Mouse (Mus musculus) cerebellum, adult 2 months (tissue): ENCODE data around the gene Vtcn1. TPM values are rescaled to one million over a fixed set of nuclear protein-coding genes. Genes with fewer than 3 reads are reported as not detected.

Experiments used
- DNase-seq, 2 experiments: peaks; one replicate each; pipeline ENCODE4 v3.0.0; 2021
- H3K27ac ChIP-seq: fragments of 200-500 bp; 2 replicates; pipeline ENCODE4 v1.5.1; 2012; ENCODE audit warnings: low read length, control low read depth, inconsistent platforms; ENCODE audit not compliant: insufficient read depth
- H3K27me3 ChIP-seq: fragments of 200-500 bp; 2 replicates; pipeline ENCODE4 v1.6.1; 2012; ENCODE audit warnings: inconsistent platforms, mild to moderate bottlenecking, low read length, moderate library complexity; ENCODE audit not compliant: control insufficient read depth, insufficient read depth
- H3K4me1 ChIP-seq: fragments of 200-500 bp; 2 replicates; pipeline ENCODE4 v1.6.1; 2011; ENCODE audit warnings: low read length; ENCODE audit not compliant: control insufficient read depth, insufficient read depth
- H3K4me3 ChIP-seq: fragments of 200-500 bp; replicated peaks from 2 replicates; pipeline ENCODE3; 2011; ENCODE audit warnings: mild to moderate bottlenecking, low read depth, low read length, control low read depth; ENCODE audit not compliant: insufficient read depth
- CTCF ChIP-seq: fragments of 200-500 bp; IDR thresholded peaks from 2 replicates; pipeline ENCODE4 v1.5.1; 2011; ENCODE audit warnings: low read depth, mild to moderate bottlenecking, control low read depth, low read length, moderate library complexity, borderline replicate concordance; ENCODE audit not compliant: insufficient read depth
- POLR2A ChIP-seq: fragments of 200-500 bp; IDR thresholded peaks from 2 replicates; pipeline ENCODE4 v1.6.1; 2011; ENCODE audit warnings: low read length, control low read depth, borderline replicate concordance; ENCODE audit not compliant: insufficient read depth
- WGBS: fragments of 180-500 bp; shearing (Covaris S2); methylation state at CpG from one replicate; pipeline ENCODE4 v1.1.7; 2018; 5-methylcytosine and 5-hydroxymethylcytosine counted together
- polyA plus RNA-seq: library from polyadenylated mRNA; depleted of rRNA; stranded (reverse); fragments of >200 nt; gene quantifications from 2 replicates; pipeline ENCODE4 v1.2.3, GENCODE M21; 2012; rRNA removed

The Vtcn1 gene
- polyA plus RNA-seq, 1 experiment, result 0.03 TPM

- no peak overlapping the region for H3K27ac ChIP-seq
- H3K27me3 ChIP-seq, result no peaks in the 10 kb centered on the region
- no peaks in the 10 kb centered on the region for H3K4me1 ChIP-seq
- H3K4me3 ChIP-seq, result no peak overlapping the region
- TF ChIP-seq POLR2A (no peak), CTCF (no peak)
- no peak for DNase-seq
- WGBS, result 94% methylated on average over 23 of the region's 23 CpGs
These were observed 106.2 kb downstream of the Vtcn1 start for GRCm38 (mm10) chr3:100931332-100932076.

- no peak for DNase-seq
- no peaks in the 10 kb centered on the region for H3K27me3 ChIP-seq
- no peak overlapping the region for H3K4me3 ChIP-seq
- no peak overlapping the region for H3K27ac ChIP-seq
- no peaks in the 10 kb centered on the region for H3K4me1 ChIP-seq
- TF ChIP-seq POLR2A (no peak), CTCF (no peak)
- WGBS, result 80% methylated on average over 11 of the region's 11 CpGs
These were observed 107.1 kb downstream of the Vtcn1 start for GRCm38 (mm10) chr3:100932077-100932944.

GRCm38 (mm10) chr3:100935521-100935920 is 110.3 kb downstream of the Vtcn1 start:
- Histone ChIP-seq H3K27me3 (no peaks in the 10 kb centered on the region), H3K4me3 (no peak overlapping the region), H3K27ac (no peak overlapping the region), H3K4me1 (peaks cover 5% of the 10 kb centered on the region; the same call in 1 of the 2 replicates)
- TF ChIP-seq POLR2A (no peak), CTCF (no peak)
- DNase-seq, result no peak
- WGBS, result 97% methylated on average over 6 of the region's 6 CpGs

GRCm38 (mm10) chr3:100936201-100936600 is 110.9 kb downstream of the Vtcn1 start:
- DNase-seq, result no peak
- no peak for TF ChIP-seq CTCF
- no peak for TF ChIP-seq POLR2A
- Histone ChIP-seq H3K27me3 (no peaks in the 10 kb centered on the region), H3K4me1 (peaks cover 8% of the 10 kb centered on the region), H3K4me3 (no peak overlapping the region), H3K27ac (no peak overlapping the region)
- WGBS, result 97% methylated on average over 6 of the region's 6 CpGs

- 52% methylated on average over 4 of the region's 4 CpGs for WGBS
These were observed 113.0 kb downstream of the Vtcn1 start for GRCm38 (mm10) chr3:100938211-100938610.

GRCm38 (mm10) chr3:100940496-100941037 is 115.3 kb downstream of the Vtcn1 start:
- Histone ChIP-seq H3K4me1 (peaks cover 8% of the 10 kb centered on the region), H3K27ac (no peak overlapping the region), H3K4me3 (no peak overlapping the region), H3K27me3 (no peaks in the 10 kb centered on the region)
- TF ChIP-seq CTCF, result no peak
- no peak for TF ChIP-seq POLR2A
- no peak for DNase-seq
- 28% methylated on average over 4 of the region's 4 CpGs for WGBS

More at GRCm38 (mm10) chr3:100938211-100938610, 113.0 kb downstream of the Vtcn1 start:
- no peak for TF ChIP-seq POLR2A
- no peak for TF ChIP-seq CTCF
- Histone ChIP-seq H3K4me1 (peaks cover 8% of the 10 kb centered on the region), H3K27me3 (no peaks in the 10 kb centered on the region), H3K27ac (no peak overlapping the region), H3K4me3 (no peak overlapping the region)
- DNase-seq, result no peak

Other genes with a start within 250 kb of the Vtcn1 start
- gene Man1a2, start 140.0 kb upstream of the Vtcn1 start, polyA plus RNA-seq, result 21.4 and 22.2 TPM in 2 replicates
- gene Trim45, start 96.7 kb downstream of the Vtcn1 start, polyA plus RNA-seq, result 7.0 and 7.6 TPM in 2 replicates
- 2.2 TPM in 2 replicates for gene Ttf2, start 144.2 kb downstream of the Vtcn1 start, polyA plus RNA-seq
- 0.10 and 0.13 TPM in 2 replicates for gene Cd101, start 204.1 kb downstream of the Vtcn1 start, polyA plus RNA-seq